Mouse (Mus musculus): ENCODE results near the gene Atxn1. TPM values are rescaled to one million over a fixed set of nuclear protein-coding genes. Genes with fewer than 3 reads are reported as not detected.

Atxn1 gene
- polyA plus RNA-seq, 1 experiment = 2.5 TPM

- no peak overlapping the region for H3K4me3 ChIP-seq
- no peaks in the 10 kb centered on the region for H3K27me3 ChIP-seq (ENCODE audit: control insufficient read depth, insufficient read depth, insufficient read length)
- no peak overlapping the region for H3K4me2 ChIP-seq (ENCODE audit: low read depth)
- H3K79me2 ChIP-seq (ENCODE audit: control insufficient read depth, insufficient read depth) = no peaks in the 10 kb centered on the region
- H3ac ChIP-seq (ENCODE audit: control insufficient read depth, insufficient read length) = no peak overlapping the region
- no peak for TF ChIP-seq CEBPB (IDR thresholded peaks at IDR 0.05; ENCODE audit: insufficient read depth, poor library complexity, severe bottlenecking)
- TF ChIP-seq TCF12 (IDR thresholded peaks at IDR 0.05; ENCODE audit: insufficient read depth, poor library complexity, severe bottlenecking) = no peak
- TF ChIP-seq USF1 (IDR thresholded peaks at IDR 0.05; ENCODE audit: low read depth) = no peak
- TF ChIP-seq REST (IDR thresholded peaks at IDR 0.05; ENCODE audit: insufficient read depth, insufficient read length) = no peak
- TF ChIP-seq SRF (IDR thresholded peaks at IDR 0.05; ENCODE audit: control insufficient read depth, insufficient read length, low read depth) = no peak
- no peak for TF ChIP-seq MYOG (IDR thresholded peaks at IDR 0.05; ENCODE audit: control insufficient read depth in 1 of 3, insufficient read depth in 1 of 3, insufficient read length in 2 of 3, low read depth in 2 of 3)
- TF ChIP-seq POLR2A (IDR thresholded peaks at IDR 0.05; ENCODE audit: insufficient read length, low read depth) = no peak
- no peak for TF ChIP-seq MYOD1 (IDR thresholded peaks at IDR 0.05; ENCODE audit: control insufficient read depth in 1 of 3, insufficient read length in 2 of 3, low read depth in 2 of 3)
- H3K36me3 ChIP-seq (ENCODE audit: control insufficient read depth, insufficient read depth) = no peaks in the 10 kb centered on the region
Observed at GRCm38 (mm10) chr13:45821764-45822490, 142.9 kb downstream of the Atxn1 start.

GRCm38 (mm10) chr13:45820473-45821230 is 144.2 kb downstream of the Atxn1 start:
- Histone ChIP-seq H3ac (ENCODE audit: control insufficient read depth, insufficient read length) (no peak overlapping the region), H3K4me3 (no peak overlapping the region), H3K4me2 (ENCODE audit: low read depth) (peak overlapping the region; percentile 44), H3K36me3 (ENCODE audit: control insufficient read depth, insufficient read depth) (no peaks in the 10 kb centered on the region), H3K79me2 (ENCODE audit: control insufficient read depth, insufficient read depth) (no peaks in the 10 kb centered on the region), H3K27me3 (ENCODE audit: control insufficient read depth, insufficient read depth, insufficient read length) (no peaks in the 10 kb centered on the region)
- TF ChIP-seq MAX (IDR thresholded peaks at IDR 0.05; ENCODE audit: low read depth) = no peak
- TF ChIP-seq TCF12 (IDR thresholded peaks at IDR 0.05; ENCODE audit: insufficient read depth, poor library complexity, severe bottlenecking) = no peak
- TF ChIP-seq MYOG (IDR thresholded peaks at IDR 0.05; ENCODE audit: control insufficient read depth in 1 of 3, insufficient read depth in 1 of 3, insufficient read length in 2 of 3, low read depth in 2 of 3) = no peak
- TF ChIP-seq POLR2A (IDR thresholded peaks at IDR 0.05; ENCODE audit: insufficient read length, low read depth) = no peak
- TF ChIP-seq TCF3 (IDR thresholded peaks at IDR 0.05; ENCODE audit: insufficient read length, low read depth) = no peak
- no peak for TF ChIP-seq USF1 (IDR thresholded peaks at IDR 0.05; ENCODE audit: low read depth)
- no peak for TF ChIP-seq REST (IDR thresholded peaks at IDR 0.05; ENCODE audit: insufficient read depth, insufficient read length)
- TF ChIP-seq MYOD1 (IDR thresholded peaks at IDR 0.05; ENCODE audit: control insufficient read depth in 1 of 3, insufficient read length in 2 of 3, low read depth in 2 of 3) = no peak
- TF ChIP-seq CEBPB (IDR thresholded peaks at IDR 0.05; ENCODE audit: insufficient read depth, poor library complexity, severe bottlenecking) = no peak
- TF ChIP-seq SRF (IDR thresholded peaks at IDR 0.05; ENCODE audit: control insufficient read depth, insufficient read length, low read depth) = no peak

GRCm38 (mm10) chr13:45816670-45817069 is 148.1 kb downstream of the Atxn1 start:
- TF ChIP-seq MYOG (IDR thresholded peaks at IDR 0.05; ENCODE audit: control insufficient read depth in 1 of 3, insufficient read depth in 1 of 3, insufficient read length in 2 of 3, low read depth in 2 of 3) (no peak), E2F4 (IDR thresholded peaks at IDR 0.05; ENCODE audit: insufficient read depth) (no peak), CEBPB (IDR thresholded peaks at IDR 0.05; ENCODE audit: insufficient read depth, poor library complexity, severe bottlenecking) (no peak), POLR2A (IDR thresholded peaks at IDR 0.05; ENCODE audit: insufficient read length, low read depth) (no peak), TCF12 (IDR thresholded peaks at IDR 0.05; ENCODE audit: insufficient read depth, poor library complexity, severe bottlenecking) (no peak), MAX (IDR thresholded peaks at IDR 0.05; ENCODE audit: low read depth) (no peak), TCF3 (IDR thresholded peaks at IDR 0.05; ENCODE audit: insufficient read length, low read depth) (no peak), REST (IDR thresholded peaks at IDR 0.05; ENCODE audit: insufficient read depth, insufficient read length) (no peak), USF1 (IDR thresholded peaks at IDR 0.05; ENCODE audit: low read depth) (no peak)
- Histone ChIP-seq H3K36me3 (ENCODE audit: control insufficient read depth, insufficient read depth) (no peaks in the 10 kb centered on the region), H3K27me3 (ENCODE audit: control insufficient read depth, insufficient read depth, insufficient read length) (no peaks in the 10 kb centered on the region), H3K4me2 (ENCODE audit: low read depth) (no peak overlapping the region), H3K79me2 (ENCODE audit: control insufficient read depth, insufficient read depth) (no peaks in the 10 kb centered on the region), H3ac (ENCODE audit: control insufficient read depth, insufficient read length) (no peak overlapping the region), H3K4me3 (no peak overlapping the region)

GRCm38 (mm10) chr13:45809777-45810410 is 154.9 kb downstream of the Atxn1 start:
- Histone ChIP-seq H3ac (ENCODE audit: control insufficient read depth, insufficient read length) (no peak overlapping the region), H3K36me3 (ENCODE audit: control insufficient read depth, insufficient read depth) (no peaks in the 10 kb centered on the region), H3K4me3 (no peak overlapping the region), H3K79me2 (ENCODE audit: control insufficient read depth, insufficient read depth) (no peaks in the 10 kb centered on the region), H3K4me2 (ENCODE audit: low read depth) (no peak overlapping the region), H3K27me3 (ENCODE audit: control insufficient read depth, insufficient read depth, insufficient read length) (no peaks in the 10 kb centered on the region)
- no peak for TF ChIP-seq CEBPB (IDR thresholded peaks at IDR 0.05; ENCODE audit: insufficient read depth, poor library complexity, severe bottlenecking)
- no peak for TF ChIP-seq MYOG (IDR thresholded peaks at IDR 0.05; ENCODE audit: control insufficient read depth in 1 of 3, insufficient read depth in 1 of 3, insufficient read length in 2 of 3, low read depth in 2 of 3)
- TF ChIP-seq POLR2AphosphoS2 (IDR thresholded peaks at IDR 0.05; ENCODE audit: insufficient read length, low read depth) = no peak
- no peak for TF ChIP-seq MAX (IDR thresholded peaks at IDR 0.05; ENCODE audit: low read depth)
- no peak for TF ChIP-seq REST (IDR thresholded peaks at IDR 0.05; ENCODE audit: insufficient read depth, insufficient read length)
- TF ChIP-seq TCF3 (IDR thresholded peaks at IDR 0.05; ENCODE audit: insufficient read length, low read depth) = no peak
- TF ChIP-seq E2F4 (IDR thresholded peaks at IDR 0.05; ENCODE audit: insufficient read depth) = no peak
- no peak for TF ChIP-seq USF1 (IDR thresholded peaks at IDR 0.05; ENCODE audit: low read depth)
- TF ChIP-seq POLR2A (IDR thresholded peaks at IDR 0.05; ENCODE audit: insufficient read length, low read depth) = no peak
- TF ChIP-seq TCF12 (IDR thresholded peaks at IDR 0.05; ENCODE audit: insufficient read depth, poor library complexity, severe bottlenecking) = no peak
- no peak for TF ChIP-seq MYOD1 (IDR thresholded peaks at IDR 0.05; ENCODE audit: control insufficient read depth in 1 of 3, insufficient read length in 2 of 3, low read depth in 2 of 3)
- no peak for TF ChIP-seq SRF (IDR thresholded peaks at IDR 0.05; ENCODE audit: control insufficient read depth, insufficient read length, low read depth)

Data from myocyte (in vitro differentiated cells).